Mouse (Mus musculus) kidney, adult 9 months (tissue): Measurements from ENCODE around the gene Eml1.
"Not testable (repeated sequence)": the region's sequence is repeated elsewhere in the genome, so short reads cannot be mapped to it uniquely, and the experiment has no call there.

Experiments used
- DNase-seq: peaks from one replicate; pipeline ENCODE4 v3.0.0; 2022

The Eml1 gene

GRCm38 (mm10) chr12:108480704-108481365 lies 110.1 kb downstream of the Eml1 start:
- DNase-seq: no peak

GRCm38 (mm10) chr12:108489076-108489475 lies 118.3 kb downstream of the Eml1 start:
- DNase-seq: no peak

- DNase-seq: no peak
Measured at GRCm38 (mm10) chr12:108489741-108490140, 119.0 kb downstream of the Eml1 start.

DNA sequence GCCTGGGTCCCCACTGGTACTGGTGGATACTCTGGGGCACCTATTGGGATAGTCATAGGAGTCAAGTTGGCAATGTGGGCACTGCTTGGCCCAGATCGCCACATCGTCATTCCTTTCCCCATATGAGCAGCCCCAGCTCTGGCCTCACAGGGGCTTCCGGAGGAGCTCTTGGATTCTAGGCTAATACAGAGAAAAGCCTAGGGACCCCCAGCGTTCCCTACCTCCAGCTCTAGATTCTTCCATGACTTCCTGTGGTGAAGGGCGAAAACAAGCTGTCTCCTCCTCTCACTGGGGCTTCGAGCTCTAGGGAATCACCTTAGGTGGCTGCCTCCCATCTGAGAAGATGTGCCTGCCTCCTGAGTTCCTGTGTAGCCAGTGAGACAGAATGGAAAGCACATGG lies 119.6 kb downstream of the Eml1 start:
- DNase-seq: no peak

GRCm38 (mm10) chr12:108490954-108491353 lies 120.2 kb downstream of the Eml1 start:
- no peak for DNase-seq

DNA sequence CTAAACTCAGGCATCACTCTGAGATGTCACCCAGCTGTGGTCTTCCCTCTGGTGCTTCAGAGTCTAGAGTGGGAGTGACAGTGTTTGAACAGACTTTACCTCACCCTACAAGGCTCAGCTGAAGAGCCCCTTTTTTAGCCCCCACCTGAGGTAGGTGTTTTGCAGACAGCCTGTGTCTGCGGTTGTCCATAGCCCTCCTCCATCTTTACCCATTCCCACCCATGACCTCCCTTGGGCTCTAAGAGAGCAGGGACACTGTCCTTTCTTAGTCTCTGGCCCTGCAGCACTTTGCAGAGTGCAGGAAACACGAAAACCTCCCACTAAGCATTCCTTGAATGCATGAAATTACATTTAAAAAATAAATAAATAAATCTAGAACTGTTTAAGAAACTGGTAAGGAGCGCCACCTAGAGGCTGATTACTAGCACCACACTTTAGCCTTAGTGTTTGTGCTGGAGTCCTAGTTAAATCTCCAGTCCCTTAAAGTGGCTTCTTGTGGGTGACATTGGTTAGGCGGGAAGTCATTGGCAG lies 123.3 kb downstream of the Eml1 start:
- peak; percentile 75 for DNase-seq

GRCm38 (mm10) chr12:108495455-108496235 lies 124.9 kb downstream of the Eml1 start:
- DNase-seq: no peak

DNA sequence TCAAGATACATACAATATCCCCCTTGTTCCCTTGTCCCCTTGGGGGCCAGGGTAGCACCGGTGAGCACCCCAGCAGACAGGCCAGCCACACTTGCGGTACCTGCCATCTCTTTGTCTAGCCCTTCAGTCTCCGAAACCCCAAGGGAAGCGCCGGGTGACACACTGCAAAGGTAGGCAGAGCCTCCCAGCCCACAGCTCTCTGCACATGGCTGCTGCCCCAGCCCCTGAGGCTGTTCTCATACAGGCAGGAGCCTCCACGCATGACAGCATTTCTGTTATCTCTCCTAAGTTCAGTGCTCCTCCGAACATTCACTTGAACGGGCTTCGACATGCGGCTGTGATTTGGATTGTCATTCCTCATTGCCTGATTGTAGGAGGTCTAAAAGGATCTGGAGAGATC lies 132.3 kb downstream of the Eml1 start:
- no peak for DNase-seq

- DNase-seq: peak; percentile 12
Measured at GRCm38 (mm10) chr12:108503582-108503981, 132.8 kb downstream of the Eml1 start.

DNA sequence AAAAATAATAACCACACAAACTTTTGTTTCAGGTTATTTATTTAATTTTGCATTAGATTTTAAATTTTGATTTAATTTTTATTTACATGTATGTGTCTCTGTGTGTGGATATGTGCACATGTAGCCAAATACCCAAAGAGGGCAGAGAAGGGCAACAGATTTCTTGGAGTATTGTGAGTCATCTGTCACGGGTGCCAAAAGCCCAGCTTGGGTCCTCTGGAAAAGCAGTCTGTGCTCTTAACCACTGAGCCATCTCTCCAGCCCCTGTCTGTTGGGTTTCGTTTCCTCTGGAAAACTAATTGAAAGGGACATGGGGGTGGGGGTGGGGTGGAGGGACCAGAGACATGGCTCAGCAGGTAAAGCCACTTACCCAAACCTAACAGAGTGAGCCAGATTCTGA lies 135.1 kb downstream of the Eml1 start:
- DNase-seq: no peak

DNA sequence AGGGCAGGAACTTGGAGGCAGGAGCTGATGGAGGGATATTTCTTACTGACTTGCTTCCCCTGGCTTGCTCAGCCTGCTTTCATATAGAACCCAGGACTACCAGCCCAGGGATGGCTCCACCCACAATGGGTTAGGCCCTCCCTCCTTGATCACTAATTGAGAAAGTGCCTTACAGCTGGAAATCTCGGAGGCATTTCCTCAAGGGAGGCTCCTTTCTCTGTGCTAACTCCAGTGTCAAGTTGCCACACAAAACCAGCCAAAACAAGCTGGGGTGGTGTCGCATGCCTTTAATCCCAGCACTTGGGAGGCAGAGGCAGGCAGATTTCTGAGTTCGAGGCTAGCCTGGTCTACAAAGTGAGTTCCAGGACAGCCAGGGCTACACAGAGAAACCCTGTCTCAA lies 136.3 kb downstream of the Eml1 start:
- DNase-seq: not testable (repeated sequence)

- no peak for DNase-seq
Measured at GRCm38 (mm10) chr12:108510571-108510970, 139.8 kb downstream of the Eml1 start.

DNA sequence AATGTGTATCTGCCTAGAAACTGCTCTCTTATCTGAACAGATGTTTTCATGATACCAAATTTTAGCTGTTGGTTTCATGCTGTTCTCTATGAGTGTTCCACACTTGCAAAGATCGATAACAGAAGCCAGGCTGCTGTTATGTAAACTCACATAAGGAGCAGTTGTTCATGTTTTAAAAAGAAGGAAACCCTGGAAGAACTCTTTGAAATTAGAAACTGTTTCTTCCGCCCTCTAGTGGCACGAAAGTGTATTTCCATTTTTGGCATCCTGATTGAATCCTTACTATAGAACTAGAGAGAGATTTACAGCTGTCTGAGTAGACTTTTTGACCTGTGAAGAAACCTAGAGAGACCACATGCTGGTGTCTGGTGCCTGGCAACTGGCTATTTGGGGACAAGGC lies 140.3 kb downstream of the Eml1 start:
- peak; percentile 27 for DNase-seq

- no peak for DNase-seq
Measured at GRCm38 (mm10) chr12:108515464-108515863, 144.7 kb downstream of the Eml1 start.

GRCm38 (mm10) chr12:108519374-108519773 lies 148.6 kb downstream of the Eml1 start:
- no peak for DNase-seq

GRCm38 (mm10) chr12:108529214-108529613 lies 158.5 kb downstream of the Eml1 start:
- DNase-seq: peak; percentile 33

- DNase-seq: no peak
Measured at GRCm38 (mm10) chr12:108534484-108534883, 163.7 kb downstream of the Eml1 start.

- DNase-seq: no peak
Measured at GRCm38 (mm10) chr12:108536461-108536860, 165.7 kb downstream of the Eml1 start.

DNA sequence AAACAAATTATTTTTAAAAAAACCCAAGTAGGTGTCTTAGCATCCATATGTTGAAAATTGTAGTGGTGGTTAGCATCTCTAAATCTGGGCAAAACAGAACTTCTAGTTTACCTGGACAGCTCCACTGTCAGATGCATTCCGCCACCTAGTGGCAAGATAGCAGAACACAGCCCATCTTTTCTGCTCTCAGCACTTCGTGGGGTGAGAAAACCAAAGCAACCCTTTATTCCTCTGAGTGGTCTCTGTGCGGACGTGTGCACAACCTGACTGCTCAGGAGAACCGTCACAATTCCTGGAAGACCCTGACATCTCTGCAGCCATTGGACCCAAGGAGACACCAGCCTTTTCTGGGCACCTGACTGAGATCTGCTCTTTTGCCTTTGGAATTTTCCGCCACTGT lies 170.3 kb downstream of the Eml1 start:
- DNase-seq: peak; percentile 51

DNA sequence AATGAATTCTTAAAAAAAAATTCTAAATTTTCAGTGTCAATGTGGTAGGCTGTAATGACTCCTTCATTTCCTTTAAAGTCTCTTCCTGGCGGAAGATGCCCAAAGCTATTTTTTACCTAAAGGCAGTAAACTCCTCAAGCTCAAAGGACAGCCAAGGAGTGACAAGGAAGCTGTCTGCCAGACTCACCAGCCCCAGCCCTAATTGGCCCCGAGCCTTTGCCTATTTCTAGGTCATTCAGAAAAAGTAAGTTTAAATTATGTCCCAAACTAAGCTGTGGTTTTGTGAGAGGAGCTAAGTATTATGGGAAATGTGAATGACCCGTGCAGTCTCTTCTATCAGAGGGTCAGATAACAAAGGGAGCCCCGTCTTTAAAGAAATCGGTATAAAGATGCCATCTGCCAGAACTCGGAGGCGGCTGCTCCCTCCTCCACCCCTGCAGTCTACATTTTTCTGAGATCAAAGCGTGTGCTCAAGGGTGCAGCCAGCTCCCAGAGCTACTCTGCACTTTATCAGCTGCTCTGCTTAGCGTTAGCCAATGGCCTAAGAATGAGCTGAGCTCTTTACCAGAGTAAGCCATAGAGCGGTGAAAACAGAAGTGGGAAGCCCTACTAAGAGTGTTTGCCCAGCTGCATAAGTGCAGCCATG lies 175.9 kb downstream of the Eml1 start:
- no peak for DNase-seq

GRCm38 (mm10) chr12:108547251-108547875 lies 176.6 kb downstream of the Eml1 start:
- no peak for DNase-seq

DNA sequence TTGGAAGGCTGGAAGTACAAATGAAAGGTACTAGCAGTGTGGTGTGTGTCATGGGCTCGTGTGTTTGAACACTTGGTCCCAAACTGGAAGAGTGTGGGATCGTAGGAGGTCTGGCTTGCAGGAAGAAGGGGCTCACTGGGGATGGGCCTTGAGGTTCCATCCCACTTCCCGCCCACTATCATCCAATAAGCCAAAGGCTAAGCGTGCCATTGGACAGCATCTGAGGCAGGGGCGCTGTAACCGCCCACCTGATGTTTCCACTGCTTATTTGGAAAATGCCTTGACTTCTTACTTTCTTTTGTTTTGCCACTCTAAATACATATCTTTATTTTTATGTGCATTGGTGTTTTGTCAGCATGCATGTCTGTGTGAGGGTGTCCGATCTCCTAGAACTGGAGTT lies 181.0 kb downstream of the Eml1 start:
- DNase-seq: no peak

DNA sequence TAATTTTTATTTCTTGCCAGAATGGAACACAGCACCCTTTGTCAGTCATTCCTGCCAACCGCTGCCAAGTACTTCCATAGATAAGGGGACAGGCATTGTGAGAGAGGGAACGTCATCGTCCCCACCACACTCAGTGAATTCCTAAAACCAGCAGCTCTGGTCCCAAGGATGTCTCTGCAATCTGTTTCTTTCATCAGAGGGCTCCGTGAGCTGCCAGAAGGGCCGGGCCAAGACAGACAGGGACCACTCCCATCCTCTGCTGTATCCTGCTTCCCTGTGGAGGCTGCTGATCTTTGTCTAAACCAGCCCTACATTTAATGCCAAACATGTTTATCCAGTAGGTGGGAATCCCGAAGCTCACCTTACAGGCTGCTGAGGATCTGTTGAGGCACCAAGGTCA lies 182.3 kb downstream of the Eml1 start:
- no peak for DNase-seq
